Mouse (Mus musculus) G1E (cell line): ENCODE measurements around the gene Higd1c. TPM values are rescaled to one million over a fixed set of nuclear protein-coding genes. Genes with fewer than 3 reads are reported as not detected.
"Not testable (repeated sequence)": the region's sequence is repeated elsewhere in the genome, so short reads cannot be mapped to it uniquely, and the experiment has no call there.

Experiments used
- ATAC-seq: 2 replicates; pipeline ENCODE4 v1.8.0; 2016; ENCODE audit warnings: mild to moderate bottlenecking; ENCODE audit not compliant: insufficient number of reproducible peaks, poor library complexity, low FRiP score, severe bottlenecking; ENCODE audit errors: extremely low read depth
- DNase-seq: peaks from one replicate; pipeline ENCODE4 v3.0.0; 2012; ENCODE audit warnings: low spot score
- H3K27me3 ChIP-seq: 2 replicates; pipeline ENCODE4 v1.6.1; 2012; ENCODE audit warnings: mild to moderate bottlenecking, low read length, inconsistent platforms; ENCODE audit not compliant: insufficient read depth
- H3K36me3 ChIP-seq: replicated peaks from 2 replicates; pipeline ENCODE3; 2012; ENCODE audit warnings: mild to moderate bottlenecking, inconsistent platforms
- H3K4me1 ChIP-seq: 2 replicates; pipeline ENCODE4 v1.6.1; 2012; ENCODE audit warnings: low read depth, low read length, inconsistent platforms, mixed read lengths; ENCODE audit not compliant: insufficient read depth
- H3K4me3 ChIP-seq: 2 replicates; pipeline ENCODE4 v1.5.1; 2012; ENCODE audit warnings: low read depth, mild to moderate bottlenecking, inconsistent platforms, low read length, moderate library complexity, mixed read lengths
- H3K9me3 ChIP-seq: replicated peaks from 2 replicates; pipeline ENCODE4 v1.6.1; 2012; ENCODE audit warnings: inconsistent platforms
- CTCF ChIP-seq: IDR thresholded peaks from 2 replicates; pipeline ENCODE4 v1.5.1; 2012; ENCODE audit warnings: low read depth, low read length, inconsistent platforms, mixed read lengths
- GATA1 ChIP-seq: IDR thresholded peaks from 2 replicates; pipeline ENCODE4 v1.6.1; 2012; ENCODE audit warnings: borderline replicate concordance, low read length, inconsistent platforms, mixed read lengths
- GATA2 ChIP-seq: IDR thresholded peaks from 2 replicates; pipeline ENCODE4 v1.6.1; 2012; ENCODE audit warnings: low read depth, low read length, inconsistent platforms, borderline replicate concordance
- POLR2AphosphoS5 ChIP-seq: IDR thresholded peaks from 2 replicates; pipeline ENCODE4 v1.6.1; 2012; ENCODE audit warnings: low read depth, low read length, inconsistent platforms; ENCODE audit not compliant: insufficient replicate concordance
- TAL1 ChIP-seq: conservative IDR thresholded peaks from 2 replicates; pipeline ENCODE4 v1.6.1; 2012; ENCODE audit warnings: low read depth, low read length, inconsistent platforms, mixed read lengths
- polyA plus RNA-seq: library from polyadenylated mRNA; stranded (reverse); fragments of >175 nt; gene quantifications from 2 replicates; pipeline ENCODE4 v1.2.3, GENCODE M21; 2012
- total RNA-seq, 2 experiments: library from RNA; stranded (forward) in 1 of 2; stranded (reverse) in 1 of 2; fragments of 200-1000 nt in 1 of 2; fragments of >200 nt in 1 of 2; fragmentation: Nextera tagmentation in 1 of 2; gene quantifications; 2 replicates each; pipeline ENCODE4 v1.2.3; 2014 to 2017

Higd1c gene
- total and polyA plus RNA-seq, 3 experiments, result not detected

- DNase-seq, result no peak
- no peaks in the 10 kb centered on the region for H3K9me3 ChIP-seq
- no peaks in the 10 kb centered on the region; the same call in 1 of the 2 replicates for H3K27me3 ChIP-seq
- H3K4me3 ChIP-seq, result no peak overlapping the region
- H3K4me1 ChIP-seq, result peaks cover 12% of the 10 kb centered on the region
- no peak for ATAC-seq
- H3K36me3 ChIP-seq, result no peaks in the 10 kb centered on the region
- no peak for TF ChIP-seq TAL1
- no peak for TF ChIP-seq POLR2AphosphoS5
- TF ChIP-seq CTCF, result no peak
- TF ChIP-seq GATA1, result no peak
- no peak for TF ChIP-seq GATA2
These were observed 39.1 kb upstream of the Higd1c start for GRCm38 (mm10) chr15:100325235-100325634.

- not testable (repeated sequence) for DNase-seq, ATAC-seq, H3K36me3 ChIP-seq, H3K4me3 ChIP-seq, H3K27me3 ChIP-seq, H3K9me3 ChIP-seq
- peaks cover 19% of the 10 kb centered on the region for H3K4me1 ChIP-seq
These were observed 36.3 kb upstream of the Higd1c start for GRCm38 (mm10) chr15:100328089-100328488.

GRCm38 (mm10) chr15:100329336-100329735 lies 35.0 kb upstream of the Higd1c start:
- not testable (repeated sequence) for ATAC-seq, H3K36me3 ChIP-seq, H3K4me3 ChIP-seq, H3K9me3 ChIP-seq, H3K27me3 ChIP-seq, DNase-seq
- peaks cover 17% of the 10 kb centered on the region for H3K4me1 ChIP-seq

- Histone ChIP-seq H3K9me3 (no peaks in the 10 kb centered on the region), H3K4me3 (no peak overlapping the region), H3K36me3 (no peaks in the 10 kb centered on the region), H3K27me3 (no peaks in the 10 kb centered on the region; the same call in 1 of the 2 replicates), H3K4me1 (peaks cover 11% of the 10 kb centered on the region)
- DNase-seq (no peak), ATAC-seq (no peak)
- TF ChIP-seq POLR2AphosphoS5 (no peak), GATA2 (no peak), GATA1 (no peak), TAL1 (no peak), CTCF (no peak)
These were observed 33.6 kb upstream of the Higd1c start for GRCm38 (mm10) chr15:100330739-100331138.

GRCm38 (mm10) chr15:100332077-100332961 lies 32.0 kb upstream of the Higd1c start:
- H3K36me3 ChIP-seq, H3K27me3 ChIP-seq, DNase-seq, H3K4me3 ChIP-seq, H3K9me3 ChIP-seq: not testable (repeated sequence)
- peaks cover 11% of the 10 kb centered on the region for H3K4me1 ChIP-seq
- peak; percentile 37 for ATAC-seq

- ATAC-seq (no peak), DNase-seq (no peak)
- Histone ChIP-seq H3K9me3 (no peaks in the 10 kb centered on the region), H3K36me3 (no peaks in the 10 kb centered on the region), H3K4me3 (no peak within 1 kb of the TSS), H3K27me3 (peaks cover under 1% of the 10 kb centered on the region; the same call in 1 of the 2 replicates), H3K4me1 (peaks cover 14% of the 10 kb centered on the region)
- TF ChIP-seq CTCF, result no peak
- no peak for TF ChIP-seq GATA1
- TF ChIP-seq POLR2AphosphoS5, result no peak
- TF ChIP-seq TAL1, result no peak
- TF ChIP-seq GATA2, result no peak
These were observed 29.7 kb upstream of the Higd1c start, which contains the start of gene Mettl7a3 for GRCm38 (mm10) chr15:100334629-100335028. Gene Mettl7a3, plus strand, starts transcription at chr15:100334929.

- DNase-seq, H3K9me3 ChIP-seq, H3K36me3 ChIP-seq, ATAC-seq, H3K27me3 ChIP-seq, H3K4me1 ChIP-seq, H3K4me3 ChIP-seq: not testable (repeated sequence)
These were observed 27.0 kb upstream of the Higd1c start for GRCm38 (mm10) chr15:100337328-100337727.

- H3K9me3 ChIP-seq, H3K4me1 ChIP-seq, H3K4me3 ChIP-seq, H3K36me3 ChIP-seq, DNase-seq, H3K27me3 ChIP-seq: not testable (repeated sequence)
- peak; percentile 56; the same call in 1 of the 2 replicates for ATAC-seq
These were observed 26.5 kb upstream of the Higd1c start for GRCm38 (mm10) chr15:100337847-100338246.

- not testable (repeated sequence) for H3K36me3 ChIP-seq, H3K4me1 ChIP-seq, ATAC-seq, H3K4me3 ChIP-seq, DNase-seq, H3K27me3 ChIP-seq, H3K9me3 ChIP-seq
These were observed 22.9 kb upstream of the Higd1c start for GRCm38 (mm10) chr15:100341314-100341980.
